Mouse (Mus musculus): ENCODE measurements around the gene Mbd4.
A peak's percentile ranks its signal among the peaks of the same experiment; 100 is the strongest.

DNA sequence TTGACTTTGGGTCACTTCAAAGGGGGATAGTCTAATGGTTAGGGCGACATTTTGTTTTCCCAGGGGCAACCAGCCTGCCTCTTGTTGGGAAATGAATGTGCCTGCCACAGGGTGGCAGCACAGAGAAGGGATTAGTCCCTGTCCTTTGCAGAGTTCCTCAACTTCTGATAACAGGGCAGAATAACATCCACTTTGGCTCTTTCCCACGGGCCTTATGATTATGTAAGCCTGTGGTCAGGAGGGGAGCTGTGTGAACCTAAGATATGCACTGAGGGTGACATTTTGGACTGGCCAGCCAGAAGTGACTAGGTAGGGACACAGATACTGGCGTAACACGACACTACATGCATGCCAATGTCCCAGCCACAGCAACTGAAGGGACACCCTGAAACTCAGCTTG is 39.1 kb downstream of the Mbd4 start:
- TF ChIP-seq CTCF (IDR thresholded peaks at IDR 0.05; ENCODE audit: borderline replicate concordance, insufficient read depth, low read depth, low read length), result peak; percentile 48
- TF ChIP-seq POLR2A (IDR thresholded peaks at IDR 0.05; ENCODE audit: borderline replicate concordance, insufficient read depth, low read length), result no peak
